Comparison of ENCODE assay signal across 8 mouse cellular contexts in the genomic region with DNA sequence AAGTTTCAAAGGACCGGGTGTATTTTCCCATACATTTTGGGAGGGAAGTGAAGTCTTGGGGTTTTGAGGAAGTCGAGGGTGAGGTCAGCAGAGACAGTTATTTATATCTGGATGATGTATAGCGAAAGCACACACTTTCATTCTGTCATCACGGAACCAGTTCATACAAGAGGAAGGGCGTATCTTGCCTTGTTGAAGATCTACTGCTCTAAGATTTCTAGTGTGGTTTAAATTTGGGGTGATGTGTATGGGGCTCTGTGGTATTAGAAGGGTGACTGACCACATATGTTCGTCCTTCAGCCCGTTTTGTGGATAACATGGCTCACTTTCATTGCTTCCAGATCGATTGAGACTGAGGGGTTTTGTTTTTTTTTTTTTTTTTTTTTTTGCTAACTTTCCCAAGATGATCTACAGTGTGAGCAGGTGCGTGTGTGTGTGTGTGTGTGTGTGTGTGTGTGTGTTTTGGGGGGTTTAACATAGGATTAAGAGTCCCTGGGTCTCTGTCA.
A peak's percentile ranks its signal among the peaks of the same experiment; 100 is the strongest.
DNase-seq lines count a peak whose midpoint lies in the region; ATAC-seq and TF ChIP-seq lines count a peak whose summit lies in the region.

No protein-coding gene starts in this region.

- peak; percentile 26 to 74 for DNase-seq in spleen, adult 2 months (ENCODE audit: low read depth in 1 of 2, low spot score in 2 of 2)
- no peak for DNase-seq in spleen, adult 18-20 months
- no peak for DNase-seq in liver, postnatal 0 days
- no peak for DNase-seq in stomach, postnatal 0 days (ENCODE audit: low spot score)
- DNase-seq in adipocyte (ENCODE audit: low spot score): no peak
- no peak for DNase-seq in retina, postnatal 1 day
- DNase-seq in layer of hippocampus, adult 9-10 months (ENCODE audit: low spot score): no peak

- H3K36me3 ChIP-seq in spleen, adult 2 months (ENCODE audit: control insufficient read depth, insufficient read depth, low read length): no peaks in the 10 kb centered on the region
- no peaks in the 10 kb centered on the region for H3K36me3 ChIP-seq in liver, postnatal 0 days (replicated peaks; ENCODE audit: insufficient read depth, low read length)
- no peaks in the 10 kb centered on the region for H3K36me3 ChIP-seq in stomach, postnatal 0 days (ENCODE audit: control insufficient read depth, insufficient read depth, low read length)

- H3K4me3 ChIP-seq in spleen, adult 2 months (ENCODE audit: extremely low read depth, insufficient read depth, insufficient read length): peak overlapping the region; percentile 46
- H3K4me3 ChIP-seq in liver, postnatal 0 days (ENCODE audit: low read depth, low read length): peak overlapping the region; percentile 11; the same call in 1 of the 2 replicates
- H3K4me3 ChIP-seq in stomach, postnatal 0 days (ENCODE audit: low read depth, low read length): peak overlapping the region; percentile 6; the same call in 1 of the 2 replicates

- H3K27me3 ChIP-seq in spleen, adult 2 months (ENCODE audit: control insufficient read depth, insufficient read depth, low read length): no peaks in the 10 kb centered on the region
- no peaks in the 10 kb centered on the region for H3K27me3 ChIP-seq in liver, postnatal 0 days (ENCODE audit: insufficient read depth, low read length)
- H3K27me3 ChIP-seq in stomach, postnatal 0 days (ENCODE audit: control insufficient read depth, insufficient read depth, low read length): no peaks in the 10 kb centered on the region

- peak overlapping the region; percentile 54 for H3K4me2 ChIP-seq in liver, postnatal 0 days (ENCODE audit: low read depth, low read length)
- H3K4me2 ChIP-seq in stomach, postnatal 0 days (replicated peaks; ENCODE audit: low read depth): peak overlapping the region; percentile 44

- no peak for TF ChIP-seq CTCF in spleen, adult 2 months (IDR thresholded peaks at IDR 0.05; ENCODE audit: extremely low read depth, insufficient read depth, insufficient read length, insufficient replicate concordance)
- no peak for TF ChIP-seq CTCF in liver, postnatal 0 days (IDR thresholded peaks at IDR 0.05; ENCODE audit: low read depth)
- no peak for TF ChIP-seq CTCF in stomach, postnatal 0 days (IDR thresholded peaks at IDR 0.05; ENCODE audit: low read depth)

- peak overlapping the region; percentile 34; the same call in 1 of the 2 replicates for H3K9ac ChIP-seq in liver, postnatal 0 days (replicated peaks)
- peak overlapping the region; percentile 23 for H3K9ac ChIP-seq in stomach, postnatal 0 days (ENCODE audit: low read length)

- peak overlapping the region; percentile 95 for H3K27ac ChIP-seq in spleen, adult 2 months (ENCODE audit: insufficient read depth, low read length)
- peak overlapping the region; percentile 76 for H3K27ac ChIP-seq in liver, postnatal 0 days (ENCODE audit: low read depth)
- H3K27ac ChIP-seq in stomach, postnatal 0 days (replicated peaks): peak overlapping the region; percentile 85

- peaks cover 9% of the 10 kb centered on the region; the same call in 1 of the 2 replicates for H3K4me1 ChIP-seq in spleen, adult 2 months (ENCODE audit: control insufficient read depth, insufficient read depth, insufficient read length)
- H3K4me1 ChIP-seq in liver, postnatal 0 days (ENCODE audit: insufficient read depth): peaks cover 23% of the 10 kb centered on the region
- H3K4me1 ChIP-seq in stomach, postnatal 0 days (replicated peaks; ENCODE audit: control insufficient read depth, insufficient read depth): peaks cover 2% of the 10 kb centered on the region; the same call in 1 of the 2 replicates

- ATAC-seq in granulocyte monocyte progenitor cell, adult 5-6 weeks (replicated peaks; ENCODE audit: poor library complexity, severe bottlenecking): peak; percentile 66
- peak; percentile 16; the same call in 1 of the 2 replicates for ATAC-seq in liver, postnatal 0 days
- ATAC-seq in stomach, postnatal 0 days (ENCODE audit: low FRiP score, low TSS enrichment): peak; percentile 18; the same call in 1 of the 2 replicates

- no peaks in the 10 kb centered on the region for H3K9me3 ChIP-seq in liver, postnatal 0 days (ENCODE audit: low read length)
- H3K9me3 ChIP-seq in stomach, postnatal 0 days (ENCODE audit: control insufficient read depth, low read length): no peaks in the 10 kb centered on the region

- TF ChIP-seq EP300 in liver, postnatal 0 days (IDR thresholded peaks at IDR 0.05; ENCODE audit: low read depth): no peak
- no peak for TF ChIP-seq EP300 in stomach, postnatal 0 days (optimal IDR thresholded peaks at IDR 0.05)

- 6% methylated on average over 9 of the region's 9 CpGs for WGBS in spleen, adult 2 months
- 28% methylated on average over 9 of the region's 9 CpGs for WGBS in liver, postnatal 0 days (ENCODE audit: insufficient replicate concordance)
- 15% methylated on average over 9 of the region's 9 CpGs for WGBS in stomach, postnatal 0 days

- peak; percentile 3; the same call in 1 of the 2 replicates for TF ChIP-seq POLR2A in spleen, adult 2 months (IDR thresholded peaks at IDR 0.05; ENCODE audit: low read depth, low read length)

Comparison
In these comparisons a context has a peak if more than half of its experiments do, and no peak if none do; other contexts are left out.
1. DNase-seq: peak in spleen, adult 2 months (2 of 2); none in spleen, adult 18-20 months (0 of 2), liver, postnatal 0 days (single experiment), stomach, postnatal 0 days (single experiment), adipocyte (single experiment), retina, postnatal 1 day (single experiment) and layer of hippocampus, adult 9-10 months (single experiment).
2. ATAC-seq: peak in every context shown above with its lines; median percentile 66 in granulocyte monocyte progenitor cell, adult 5-6 weeks; 18 in stomach, postnatal 0 days; 16 in liver, postnatal 0 days.
3. Peak in every context shown above with its lines, with median percentiles within 50 percentile points of each other: H3K27ac ChIP-seq and H3K4me3 ChIP-seq.